Mouse (Mus musculus): ENCODE data around the gene Ikzf5. TPM values are rescaled to one million over a fixed set of nuclear protein-coding genes. Genes with fewer than 3 reads are reported as not detected.
A peak's percentile ranks its signal among the peaks of the same experiment; 100 is the strongest.
"Not testable (repeated sequence)": the region's sequence is repeated elsewhere in the genome, so short reads cannot be mapped to it uniquely, and the experiment has no call there.

The Ikzf5 gene
- 26.8 and 29.6 TPM in 2 replicates for total RNA-seq (2015)
- total RNA-seq (2017), result 25.2 and 26.3 TPM in 2 replicates

DNA sequence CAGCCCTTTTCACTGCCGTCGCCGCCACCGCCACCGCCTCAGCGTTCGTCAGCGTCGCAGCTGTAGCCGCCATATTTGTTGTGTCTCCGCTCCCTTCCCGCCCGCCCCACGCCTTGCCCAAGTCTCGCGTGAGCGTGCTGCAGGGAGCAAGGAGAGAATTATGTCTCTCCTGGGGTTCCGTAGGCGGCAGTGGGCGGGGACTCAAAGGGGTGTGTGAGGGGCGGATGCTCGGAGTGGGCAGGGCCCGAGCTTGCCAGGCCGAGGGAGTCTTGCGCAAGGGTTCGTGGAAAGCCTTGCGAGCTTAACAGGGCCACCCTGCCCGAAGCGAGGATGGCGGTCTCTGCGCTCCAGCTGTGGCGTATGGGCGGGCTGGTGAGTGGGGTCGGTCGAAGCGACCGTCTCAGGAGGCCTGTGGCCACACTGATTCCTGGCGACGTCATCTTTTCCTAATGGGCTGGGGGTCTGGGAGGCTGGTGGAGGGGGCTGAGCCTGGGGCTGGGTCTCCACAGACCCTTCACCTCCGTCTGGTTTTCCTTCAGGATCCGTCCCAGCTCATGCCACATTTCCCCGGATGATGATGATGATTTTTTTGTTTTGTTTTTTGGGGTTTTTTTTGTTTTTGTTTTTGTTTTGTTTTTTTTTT, at the start of gene Ikzf5, which contains the start of gene Acadsb:
Ikzf5 (minus strand) TSS at position 106 of the 643 bp plus-strand sequence.
Acadsb (plus strand) TSS at position 186 of the 643 bp plus-strand sequence.
- ATAC-seq (ENCODE audit: poor library complexity, severe bottlenecking), result peak; percentile 98

- no peak for ATAC-seq (ENCODE audit: poor library complexity, severe bottlenecking)
These were observed 46.4 kb upstream of the Ikzf5 start for GRCm38 (mm10) chr7:131456714-131457113.

DNA sequence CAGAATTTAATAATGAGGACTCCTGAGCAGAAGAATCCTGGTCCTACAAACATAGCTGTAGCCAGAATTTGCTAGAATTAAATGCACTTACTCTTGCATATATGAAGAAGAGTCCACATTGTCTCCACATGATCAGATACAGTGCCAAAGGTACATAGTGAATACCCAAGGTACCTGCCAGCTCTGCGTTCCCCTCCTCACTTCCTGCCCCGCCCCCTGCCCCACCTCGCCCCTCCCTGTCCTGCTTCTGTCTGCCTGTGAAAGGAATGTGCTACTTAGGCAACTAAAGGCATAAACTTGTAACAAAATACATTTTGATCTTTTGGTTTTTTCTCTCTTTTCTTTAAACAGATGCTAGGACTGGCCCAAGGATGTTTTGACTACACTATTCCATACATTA, 26.7 kb upstream of the Ikzf5 start:
- no peak for ATAC-seq (ENCODE audit: poor library complexity, severe bottlenecking)

DNA sequence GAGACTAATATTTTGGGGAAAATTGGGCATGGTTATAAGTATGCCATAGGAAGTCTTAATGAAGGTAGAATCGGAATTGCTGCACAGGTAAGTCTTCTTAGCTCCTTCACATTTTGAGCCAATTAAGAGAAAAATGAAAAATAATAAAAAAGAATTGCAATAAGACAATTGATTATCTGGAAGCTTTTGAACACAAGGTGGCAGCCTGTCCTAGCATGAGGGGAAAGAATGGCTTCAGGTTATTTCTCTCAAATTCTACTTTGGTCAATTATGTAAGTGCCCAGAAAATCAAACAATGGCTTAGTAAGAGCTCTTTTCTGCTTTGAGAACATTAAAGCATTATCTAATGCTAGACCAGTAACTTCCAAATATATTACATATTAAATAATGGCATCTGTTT, 24.0 kb upstream of the Ikzf5 start:
- ATAC-seq (ENCODE audit: poor library complexity, severe bottlenecking), result no peak

- no peak for ATAC-seq (ENCODE audit: poor library complexity, severe bottlenecking)
These were observed 21.9 kb upstream of the Ikzf5 start for GRCm38 (mm10) chr7:131432244-131432643.

GRCm38 (mm10) chr7:131427331-131427730, 17.0 kb upstream of the Ikzf5 start:
- no peak for ATAC-seq (ENCODE audit: poor library complexity, severe bottlenecking)

- 0 out of 2 replicates have a peak, but pooled peaks have one; percentile 21 for ATAC-seq (ENCODE audit: poor library complexity, severe bottlenecking)
These were observed 14.6 kb upstream of the Ikzf5 start for GRCm38 (mm10) chr7:131424912-131425311.

- ATAC-seq (ENCODE audit: poor library complexity, severe bottlenecking), result no peak
These were observed 7.3 kb upstream of the Ikzf5 start for GRCm38 (mm10) chr7:131417605-131418004.

DNA sequence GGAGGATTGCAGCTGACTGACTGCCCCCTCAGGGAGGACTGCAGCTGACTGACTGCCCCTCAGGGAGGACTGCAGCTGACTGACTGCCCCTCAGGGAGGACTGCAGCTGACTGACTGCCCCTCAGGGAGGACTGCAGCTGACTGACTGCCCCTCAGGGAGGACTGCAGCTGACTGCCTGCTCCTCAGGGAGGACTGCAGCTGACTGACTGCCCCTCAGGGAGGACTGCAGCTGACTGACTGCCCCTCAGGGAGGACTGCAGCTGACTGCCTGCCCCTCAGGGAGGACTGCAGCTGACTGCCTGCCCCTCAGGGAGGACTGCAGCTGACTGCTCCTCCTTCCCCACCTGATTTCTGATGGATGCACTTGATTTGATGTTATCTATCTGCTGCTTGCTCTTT, 6.4 kb upstream of the Ikzf5 start:
- ATAC-seq (ENCODE audit: poor library complexity, severe bottlenecking), result not testable (repeated sequence)

- ATAC-seq (ENCODE audit: poor library complexity, severe bottlenecking), result no peak
These were observed 1.6 kb upstream of the Ikzf5 start for GRCm38 (mm10) chr7:131411941-131412270.

GRCm38 (mm10) chr7:131411221-131411940, 1.1 kb upstream of the Ikzf5 start:
- ATAC-seq (ENCODE audit: poor library complexity, severe bottlenecking), result no peak

- ATAC-seq (ENCODE audit: poor library complexity, severe bottlenecking), result peak; percentile 38; the same call in 1 of the 2 replicates
These were observed 334 bp downstream of the Ikzf5 start for GRCm38 (mm10) chr7:131409988-131410385.

DNA sequence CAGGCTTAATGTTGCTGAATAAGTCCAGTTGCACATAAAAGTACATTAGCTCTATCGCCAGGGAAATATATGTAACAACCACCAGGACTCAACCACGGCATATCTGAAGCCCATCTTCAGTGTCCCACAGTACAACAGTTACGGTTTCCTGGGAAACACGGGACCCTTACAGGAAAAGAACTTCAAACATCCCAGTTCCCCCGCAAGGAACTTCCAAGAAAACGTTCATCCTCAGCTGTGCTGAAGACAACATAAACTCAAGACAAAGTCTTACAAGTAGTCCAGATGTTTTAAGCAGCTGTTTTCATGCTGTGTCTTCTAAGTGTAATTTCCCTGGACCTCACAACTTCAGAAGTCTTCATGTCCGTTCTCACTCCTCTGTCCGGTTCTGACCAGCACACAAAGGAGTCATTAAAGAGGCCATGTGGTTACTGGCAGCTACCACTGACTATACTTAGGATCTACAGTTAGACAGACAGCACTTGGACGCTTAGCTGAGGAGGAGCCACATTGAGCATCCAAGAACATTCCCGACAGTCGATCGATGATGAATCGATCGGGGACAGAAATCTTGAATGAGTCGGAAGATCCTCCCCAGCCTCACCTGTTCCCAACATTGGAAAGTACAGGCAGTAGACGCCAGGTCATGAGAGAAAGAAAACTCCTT, 867 bp downstream of the Ikzf5 start:
- ATAC-seq (ENCODE audit: poor library complexity, severe bottlenecking), result no peak

GRCm38 (mm10) chr7:131391761-131392160, 18.6 kb downstream of the Ikzf5 start:
- ATAC-seq (ENCODE audit: poor library complexity, severe bottlenecking), result not testable (repeated sequence)

- ATAC-seq (ENCODE audit: poor library complexity, severe bottlenecking), result peak; percentile 24
These were observed 38.3 kb downstream of the Ikzf5 start for GRCm38 (mm10) chr7:131371880-131372651.

- no peak for ATAC-seq (ENCODE audit: poor library complexity, severe bottlenecking)
These were observed 38.9 kb downstream of the Ikzf5 start for GRCm38 (mm10) chr7:131371470-131371860.

DNA sequence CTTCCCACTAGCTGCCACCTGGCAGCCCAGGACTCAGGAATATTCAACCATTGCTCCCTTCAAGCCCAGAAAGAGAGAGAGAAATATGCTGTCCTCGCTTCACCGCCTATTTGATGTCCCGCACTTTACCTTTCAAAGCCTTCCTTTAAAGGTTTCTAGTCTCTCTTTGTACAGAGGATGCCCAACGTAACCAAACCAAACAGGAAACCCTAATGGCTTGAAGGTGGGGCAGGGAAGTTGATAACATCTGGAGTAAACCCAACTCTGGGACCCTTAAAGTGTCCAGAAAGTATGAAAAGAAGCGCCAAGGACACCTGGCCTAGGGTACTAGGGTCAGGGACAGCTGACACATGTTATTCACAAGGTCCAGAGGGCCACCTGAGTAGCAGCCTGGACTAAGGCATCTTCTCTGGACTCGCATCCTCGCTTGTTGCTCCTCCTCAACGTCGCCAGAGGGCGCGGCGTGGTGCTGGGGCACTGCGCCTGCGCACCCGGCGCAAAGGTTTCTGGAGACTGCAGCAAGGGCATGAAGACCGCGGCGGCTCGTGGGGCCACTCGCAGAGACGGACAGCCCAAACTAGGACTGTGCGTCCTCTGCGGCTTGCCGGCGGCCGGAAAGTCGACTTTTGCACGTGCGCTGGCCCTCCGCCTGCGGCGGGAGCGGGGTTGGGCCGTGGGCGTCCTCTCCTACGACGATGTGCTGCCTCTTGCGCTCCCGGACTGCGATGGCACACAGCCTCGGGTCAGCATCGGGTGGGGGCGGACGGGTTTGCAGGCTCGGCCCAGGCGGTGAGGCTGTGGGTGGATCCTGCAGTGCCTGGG, 39.5 kb downstream of the Ikzf5 start, which contains the start of gene Pstk:
Pstk (plus strand) TSS at position 494 of the 822 bp plus-strand sequence.
- ATAC-seq (ENCODE audit: poor library complexity, severe bottlenecking), result peak; percentile 93

DNA sequence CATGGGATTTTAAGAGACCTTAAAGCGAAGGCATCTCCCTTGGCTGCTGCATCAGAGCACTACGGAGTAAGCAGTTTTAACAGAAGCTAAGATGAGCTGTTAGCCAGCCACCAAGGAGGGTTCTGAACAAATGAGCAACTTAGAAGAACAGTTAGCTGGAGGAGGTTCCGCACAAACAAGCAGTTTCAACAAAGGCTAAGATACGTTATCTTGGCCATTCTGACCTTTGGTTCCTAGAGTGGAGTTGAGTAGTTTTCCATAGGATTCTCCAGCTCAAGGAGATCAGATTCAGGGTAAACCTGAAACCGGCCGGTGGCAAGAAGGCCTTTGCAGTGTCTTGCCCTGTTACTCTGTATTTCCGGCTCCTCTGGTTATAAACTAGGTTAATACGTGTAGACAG, 46.2 kb downstream of the Ikzf5 start:
- ATAC-seq (ENCODE audit: poor library complexity, severe bottlenecking), result no peak

GRCm38 (mm10) chr7:131362615-131363300, 47.6 kb downstream of the Ikzf5 start, which contains the start of gene 2310057M21Rik:
Gene 2310057M21Rik, minus strand, starts transcription at chr7:131362759.
- ATAC-seq (ENCODE audit: poor library complexity, severe bottlenecking), result peak; percentile 91
